Mouse (Mus musculus) megakaryocyte, embryonic 14.5 days (primary cell): ENCODE results near the gene Tmem176a.

ENCODE experiments used
- FLI1 ChIP-seq: IDR thresholded peaks from 2 replicates; pipeline ENCODE4 v1.6.1; 2012; ENCODE audit warnings: low read length, inconsistent platforms, mixed read lengths
- GATA1 ChIP-seq: IDR thresholded peaks from 3 replicates; pipeline ENCODE4 v1.6.1; 2012; ENCODE audit warnings: mixed read lengths, low read length, inconsistent platforms, borderline replicate concordance

DNA sequence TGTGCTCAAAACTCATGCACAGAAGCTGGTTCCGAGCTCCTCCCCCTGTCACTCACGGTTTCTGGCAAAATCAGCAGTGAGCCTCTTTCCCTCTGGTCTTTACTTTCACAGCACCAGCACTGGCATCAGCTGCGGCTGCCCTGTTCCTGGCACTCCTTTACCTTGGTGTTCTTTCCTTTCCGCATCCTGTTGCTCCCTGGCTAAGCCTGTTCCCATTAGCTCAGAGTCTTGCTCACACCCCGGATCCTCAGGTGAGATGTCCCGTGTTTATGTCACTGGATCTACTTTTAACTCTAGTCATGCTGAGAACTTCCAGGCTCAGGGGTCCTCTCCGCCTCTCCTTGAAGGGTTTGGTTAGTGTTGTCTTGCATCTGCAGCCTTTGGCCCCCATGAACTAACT, 3.2 kb upstream of the Tmem176a start:
- TF ChIP-seq GATA1 (no peak), FLI1 (no peak)
